ENCODE assay signal across 20 mouse cellular contexts in the genomic region with DNA sequence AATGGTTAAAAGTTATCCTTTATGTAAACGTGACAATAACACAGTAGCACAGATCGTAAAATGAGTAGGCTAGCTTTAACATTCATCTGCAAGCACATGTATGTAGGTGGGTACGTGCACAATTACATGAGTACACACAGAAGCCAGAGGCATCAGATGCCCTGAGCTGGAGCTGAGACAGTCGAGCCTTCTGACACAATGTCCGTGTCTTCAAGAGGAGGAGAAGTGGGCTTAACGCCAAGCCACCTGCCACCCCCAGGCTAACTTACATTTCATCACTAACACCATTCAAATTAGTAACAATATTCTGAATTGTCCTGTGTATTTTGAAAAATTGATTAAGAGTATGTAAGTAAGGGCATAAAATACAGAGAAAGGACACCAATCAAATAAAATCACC.
"Had no signal": no experiment of that assay in that cellular context is flagged by ENCODE, and none has a peak within 500 bp of the region (broad histone marks: within the 10 kb centered on the region; RNA-seq: fewer than 3 reads in every experiment).

No protein-coding gene starts in this region.

- H3K27ac ChIP-seq: kidney, embryonic 15.5 days; limb, embryonic 13.5 days; liver, embryonic 12.5 days; liver, embryonic 15.5 days; macrophage; midbrain, embryonic 12.5 days; midbrain, embryonic 15.5 days; neural tube, embryonic 12.5 days; neural tube, embryonic 15.5 days; stomach, postnatal 0 days had no signal

- ATAC-seq: liver, embryonic 12.5 days; midbrain, embryonic 15.5 days had no signal

- H3K4me2 ChIP-seq: kidney, embryonic 15.5 days; limb, embryonic 13.5 days; liver, embryonic 12.5 days; liver, embryonic 15.5 days; midbrain, embryonic 12.5 days; midbrain, embryonic 15.5 days; neural tube, embryonic 12.5 days; neural tube, embryonic 15.5 days had no signal

- DNase-seq: kidney, postnatal 10 days; kidney, postnatal 36 days; liver; lung, adult 18-20 months; right cerebral cortex, adult 18-20 months; right cerebral cortex, postnatal 14 days; right cerebral cortex, postnatal 4 days; thymus, adult 2 months; thymus, postnatal 14 days; thymus, postnatal 4 days had no signal

- H3K4me3 ChIP-seq: kidney, embryonic 15.5 days; limb, embryonic 13.5 days; liver, embryonic 12.5 days; liver, embryonic 15.5 days; midbrain, embryonic 12.5 days; midbrain, embryonic 15.5 days; neural tube, embryonic 12.5 days; neural tube, embryonic 15.5 days had no signal

- H3K9ac ChIP-seq: kidney, embryonic 15.5 days; limb, embryonic 13.5 days; liver, embryonic 12.5 days; liver, embryonic 15.5 days; midbrain, embryonic 12.5 days; midbrain, embryonic 15.5 days; neural tube, embryonic 12.5 days; neural tube, embryonic 15.5 days had no signal

- H3K27me3 ChIP-seq: kidney, embryonic 15.5 days; limb, embryonic 13.5 days; liver, embryonic 12.5 days; liver, embryonic 15.5 days; midbrain, embryonic 12.5 days; midbrain, embryonic 15.5 days; neural tube, embryonic 12.5 days; neural tube, embryonic 15.5 days had no signal

- H3K4me1 ChIP-seq: kidney, embryonic 15.5 days; midbrain, embryonic 15.5 days; neural tube, embryonic 12.5 days had no signal
